23 mouse cellular contexts compared by ENCODE assay signal in the genomic region with DNA sequence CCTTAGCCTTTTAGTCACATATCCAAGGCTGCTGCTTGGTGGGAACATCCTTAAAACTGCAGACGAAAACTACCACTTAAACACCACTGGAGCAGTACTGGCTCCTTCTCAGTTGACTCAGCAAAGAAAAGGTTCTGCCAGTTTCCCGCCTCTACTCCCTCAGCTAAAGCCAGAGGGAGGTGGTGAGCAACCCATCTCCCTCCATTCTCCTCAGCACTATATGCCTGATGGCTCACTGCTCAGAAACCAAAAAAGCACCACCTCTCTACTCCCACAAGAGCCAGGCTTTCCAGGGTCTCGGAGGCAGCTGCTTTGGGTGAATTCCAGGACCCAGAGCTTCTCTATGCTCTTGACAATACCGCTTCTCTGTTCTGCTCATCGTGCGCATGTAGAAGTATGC. TPM values are rescaled to one million over a fixed set of nuclear protein-coding genes. Genes with fewer than 3 reads are reported as not detected.
DNase-seq lines count a peak whose midpoint lies in the region.
"Had no signal": no experiment of that assay in that cellular context is flagged by ENCODE, and none has a peak within 500 bp of the region (broad histone marks: within the 10 kb centered on the region; RNA-seq: fewer than 3 reads in every experiment).

No protein-coding gene starts in this region.

- DNase-seq in layer of hippocampus, adult 11-12 months (ENCODE audit: low spot score), result peak; percentile 9
- no peak for DNase-seq in layer of hippocampus, adult 9-10 months (ENCODE audit: low spot score)
- peak; percentile 65 for DNase-seq in right cerebral cortex, adult 18-20 months
- no peak for DNase-seq in right cerebral cortex, postnatal 4 days
- peak; percentile 9 to 12 for DNase-seq in left cerebral cortex, postnatal 14 days (ENCODE audit: low spot score in 2 of 2)
- DNase-seq in telencephalon, adult 2 months (ENCODE audit: low read depth, low spot score), result peak; percentile 75
- no peak for DNase-seq in adrenal gland, adult (ENCODE audit: inconsistent age in 2 of 2, low spot score in 1 of 2)
- no peak for DNase-seq in gastrocnemius, adult 8-10 months (ENCODE audit: low spot score in 2 of 2)
- DNase-seq: adrenal gland, adult 2 months; cerebellum, adult 18-20 months; cerebellum, postnatal 14 days; embryo, embryonic 11 days; heart, postnatal 36 days; kidney, adult 11 months; kidney, postnatal 36 days; liver; lung, postnatal 36 days; midbrain, embryonic 14.5 days; thymus, postnatal 36 days had no signal

- intact Hi-C loops in left cerebral cortex, postnatal 14 days (cut with DNase I), result no loop called here

RNA-seq across cellular contexts. Expression of gene Dgat2l6, which starts 7.0 kb away (rescaled TPM):
- under 1 TPM; 0.08 to 0.18 TPM for total RNA-seq in left cerebral cortex, postnatal 14 days (2021)
- under 1 TPM; 0.07 to 0.56 (median 0.30) TPM for total RNA-seq in gastrocnemius, adult 8-10 months (2022)
- total RNA-seq: adrenal gland, adult 2 months; heart, adult 8-10 months; heart, postnatal 36 days; megakaryocyte-erythroid progenitor cell, adult 5-6 weeks had no signal

RNA-seq across cellular contexts. Expression of gene Igbp1, which starts 23.5 kb away (rescaled TPM):
- total RNA-seq in left cerebral cortex, postnatal 14 days (2021), result 10 to 100 TPM; 32.6 to 35.0 TPM
- 10 to 100 TPM; 36.1 to 41.6 (median 38.7) TPM for total RNA-seq in gastrocnemius, adult 8-10 months (2022)

RNA-seq across cellular contexts. Expression of gene Awat1, which starts 54.4 kb away (rescaled TPM):
- total RNA-seq in left cerebral cortex, postnatal 14 days (2021), result not detected
- total RNA-seq in gastrocnemius, adult 8-10 months (2022), result not detected
- total RNA-seq: adrenal gland, adult 2 months; gastrocnemius, adult 18-20 months; gastrocnemius, postnatal 4 days; heart, adult 8-10 months; heart, postnatal 36 days; megakaryocyte-erythroid progenitor cell, adult 5-6 weeks had no signal

Comparison
In these comparisons a context has a peak if more than half of its experiments do, and no peak if none do; other contexts are left out.
1. DNase-seq: peak in layer of hippocampus, adult 11-12 months (single experiment), right cerebral cortex, adult 18-20 months (single experiment), left cerebral cortex, postnatal 14 days (2 of 2) and telencephalon, adult 2 months (single experiment); none in layer of hippocampus, adult 9-10 months (single experiment), right cerebral cortex, postnatal 4 days (single experiment), adrenal gland, adult (0 of 2) and gastrocnemius, adult 8-10 months (0 of 2).